Mouse (Mus musculus) forebrain, embryonic 13.5 days (tissue): Measurements from ENCODE around the gene Chp2. TPM values are rescaled to one million over a fixed set of nuclear protein-coding genes. Genes with fewer than 3 reads are reported as not detected.
"Not testable (repeated sequence)": the region's sequence is repeated elsewhere in the genome, so short reads cannot be mapped to it uniquely, and the experiment has no call there.

ENCODE experiments used
- ATAC-seq: fragments of 200-750 bp; cut with Nextera tagmentation; 2 replicates; pipeline ENCODE4 v1.8.0; 2017
- H3K27ac ChIP-seq: fragments of 300-500 bp; sonication (generic); 2 replicates; pipeline ENCODE4 v1.5.1; 2015; ENCODE audit warnings: inconsistent platforms, mild to moderate bottlenecking, moderate library complexity
- H3K27me3 ChIP-seq: fragments of 300-500 bp; sonication (generic); 2 replicates; pipeline ENCODE4 v1.6.1; 2015; ENCODE audit warnings: mild to moderate bottlenecking, inconsistent platforms
- H3K36me3 ChIP-seq: fragments of 300-500 bp; sonication (generic); 2 replicates; pipeline ENCODE4 v1.6.1; 2015; ENCODE audit warnings: mild to moderate bottlenecking, inconsistent platforms; ENCODE audit not compliant: poor library complexity, severe bottlenecking
- H3K4me1 ChIP-seq: fragments of 300-500 bp; sonication (generic); 2 replicates; pipeline ENCODE4 v1.6.1; 2015; ENCODE audit warnings: inconsistent platforms
- H3K4me2 ChIP-seq: fragments of 300-500 bp; sonication (generic); 2 replicates; pipeline ENCODE4 v1.6.1; 2015; ENCODE audit warnings: inconsistent platforms, mild to moderate bottlenecking, moderate library complexity
- H3K4me3 ChIP-seq: fragments of 300-500 bp; sonication (generic); 2 replicates; pipeline ENCODE4 v1.5.1; 2015; ENCODE audit warnings: mild to moderate bottlenecking, inconsistent platforms
- H3K9ac ChIP-seq: fragments of 300-500 bp; sonication (generic); 2 replicates; pipeline ENCODE4 v1.6.1; 2015; ENCODE audit warnings: mild to moderate bottlenecking, inconsistent platforms
- H3K9me3 ChIP-seq: fragments of 300-500 bp; sonication (generic); replicated peaks from 2 replicates; pipeline ENCODE4 v1.6.1; 2016; ENCODE audit warnings: inconsistent platforms
- WGBS: fragments of 180-500 bp; shearing (Covaris S2); methylation state at CpG from one replicate; pipeline ENCODE4 v1.1.7; 2015; 5-methylcytosine and 5-hydroxymethylcytosine counted together
- polyA plus RNA-seq: library from polyadenylated mRNA; unstranded; fragments of >200 nt; fragmentation: Nextera tagmentation; extraction: Ambion mirVana; gene quantifications from 2 replicates; pipeline ENCODE4 v1.2.1, GENCODE M21; 2015

The Chp2 gene
- polyA plus RNA-seq, 1 experiment from 2014 or later, result 0.22 TPM

- ATAC-seq, result no peak
- Histone ChIP-seq H3K4me3 (no peak overlapping the region), H3K9me3 (no peaks in the 10 kb centered on the region), H3K27ac (no peak overlapping the region), H3K27me3 (no peaks in the 10 kb centered on the region), H3K4me1 (no peaks in the 10 kb centered on the region), H3K4me2 (no peak overlapping the region), H3K36me3 (no peaks in the 10 kb centered on the region), H3K9ac (no peak overlapping the region)
- WGBS, result 80% methylated on average over 2 of the region's 2 CpGs
These were observed 13.2 kb upstream of the Chp2 start for GRCm38 (mm10) chr7:122206121-122206520.

DNA sequence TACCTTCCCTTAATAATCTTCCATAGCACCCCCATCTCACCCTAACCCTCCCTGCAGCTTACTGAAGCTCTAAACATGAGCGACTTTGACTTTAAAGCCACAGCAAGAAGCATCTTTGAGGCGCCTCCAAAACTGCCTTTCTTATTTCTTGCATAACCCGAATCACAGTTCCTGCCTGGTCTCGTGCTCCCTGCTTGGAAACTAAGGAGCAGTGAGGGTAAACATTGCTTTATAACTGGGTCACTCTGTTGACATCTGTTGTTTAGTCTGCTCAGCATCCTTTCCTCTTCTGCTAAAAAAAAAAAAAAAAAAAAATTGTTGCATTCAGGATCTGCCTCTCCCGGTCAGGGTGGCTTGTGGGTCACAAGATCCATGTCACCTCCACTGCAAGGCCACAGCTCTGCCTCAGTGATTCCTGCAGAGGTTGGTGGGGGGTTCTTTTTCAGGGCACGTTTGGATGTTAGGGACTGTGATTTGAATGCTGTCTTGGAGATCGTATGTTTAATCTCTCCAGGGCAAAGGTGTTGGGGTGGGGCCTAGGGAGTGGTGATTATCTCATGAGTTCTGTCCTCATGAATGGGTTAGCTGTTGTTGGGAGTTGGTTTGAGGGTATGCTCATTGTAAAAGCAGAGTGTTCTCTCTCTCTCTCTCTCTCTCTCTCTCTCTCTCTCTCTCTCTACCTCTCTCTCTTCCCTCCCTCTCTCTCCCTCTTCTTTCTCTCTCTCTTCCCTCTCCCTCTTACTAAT, 10.8 kb upstream of the Chp2 start:
- no peak for ATAC-seq
- Histone ChIP-seq H3K4me1 (no peaks in the 10 kb centered on the region), H3K27me3 (no peaks in the 10 kb centered on the region), H3K9me3 (no peaks in the 10 kb centered on the region), H3K4me3 (no peak overlapping the region), H3K9ac (no peak overlapping the region), H3K27ac (no peak overlapping the region), H3K4me2 (no peak overlapping the region), H3K36me3 (no peaks in the 10 kb centered on the region)
- 59% methylated on average over 7 of the region's 7 CpGs for WGBS

GRCm38 (mm10) chr7:122226020-122226742, 6.9 kb downstream of the Chp2 start:
- WGBS, result 77% methylated on average over 7 of the region's 7 CpGs
- no peak overlapping the region for H3K4me2 ChIP-seq
- H3K9ac ChIP-seq, result no peak overlapping the region
- no peaks in the 10 kb centered on the region for H3K9me3 ChIP-seq
- no peak overlapping the region for H3K27ac ChIP-seq
- no peaks in the 10 kb centered on the region for H3K36me3 ChIP-seq
- no peak for ATAC-seq
- no peak overlapping the region for H3K4me3 ChIP-seq
- no peaks in the 10 kb centered on the region for H3K27me3 ChIP-seq
- no peaks in the 10 kb centered on the region for H3K4me1 ChIP-seq

- Histone ChIP-seq H3K36me3 (no peaks in the 10 kb centered on the region), H3K27ac (no peak overlapping the region), H3K9me3 (no peaks in the 10 kb centered on the region), H3K4me2 (no peak overlapping the region), H3K27me3 (no peaks in the 10 kb centered on the region), H3K4me3 (no peak overlapping the region), H3K9ac (no peak overlapping the region), H3K4me1 (no peaks in the 10 kb centered on the region)
- no peak for ATAC-seq
- 92% methylated on average over 4 of the region's 4 CpGs for WGBS
These were observed 7.4 kb downstream of the Chp2 start for GRCm38 (mm10) chr7:122226744-122227143.

- Histone ChIP-seq H3K27ac (no peak overlapping the region), H3K4me2 (no peak overlapping the region), H3K27me3 (no peaks in the 10 kb centered on the region), H3K4me1 (no peaks in the 10 kb centered on the region), H3K4me3 (no peak overlapping the region), H3K9me3 (no peaks in the 10 kb centered on the region), H3K36me3 (no peaks in the 10 kb centered on the region), H3K9ac (no peak overlapping the region)
- ATAC-seq, result no peak
- WGBS, result 51% methylated on average over 3 of the region's 3 CpGs
These were observed 10.0 kb downstream of the Chp2 start for GRCm38 (mm10) chr7:122229306-122229705.

GRCm38 (mm10) chr7:122229916-122230315, 10.6 kb downstream of the Chp2 start:
- WGBS, result 69% methylated on average over 4 of the region's 4 CpGs
- ATAC-seq, result no peak
- H3K27me3 ChIP-seq, result no peaks in the 10 kb centered on the region
- H3K9ac ChIP-seq, result no peak overlapping the region
- no peaks in the 10 kb centered on the region for H3K9me3 ChIP-seq
- H3K4me1 ChIP-seq, result no peaks in the 10 kb centered on the region
- no peak overlapping the region for H3K27ac ChIP-seq
- no peaks in the 10 kb centered on the region for H3K36me3 ChIP-seq
- no peak overlapping the region for H3K4me2 ChIP-seq
- no peak overlapping the region for H3K4me3 ChIP-seq

DNA sequence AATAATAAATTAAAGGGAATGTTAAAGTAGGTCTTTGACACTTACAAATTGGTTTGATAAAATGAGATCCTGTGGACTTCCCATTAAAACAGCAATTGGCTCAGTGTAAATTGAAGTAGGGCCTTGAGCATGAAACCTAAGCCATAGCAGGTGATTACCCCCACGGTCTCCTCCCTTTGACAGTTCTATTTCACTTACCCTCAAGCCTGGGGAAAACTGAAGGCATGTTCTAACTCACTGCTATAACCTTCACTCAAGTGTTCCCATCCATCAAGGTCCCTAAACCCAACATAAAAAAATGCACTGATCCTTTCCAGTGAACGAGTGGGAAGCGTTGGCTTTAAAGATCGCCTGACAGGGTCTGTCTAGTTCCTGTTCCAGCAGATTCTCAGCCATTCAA, 11.6 kb downstream of the Chp2 start:
- H3K27me3 ChIP-seq, result no peaks in the 10 kb centered on the region

GRCm38 (mm10) chr7:122238939-122239338, 19.6 kb downstream of the Chp2 start:
- Histone ChIP-seq H3K27ac (no peak overlapping the region), H3K36me3 (no peaks in the 10 kb centered on the region), H3K4me3 (no peak overlapping the region), H3K4me1 (peaks cover 6% of the 10 kb centered on the region), H3K9me3 (no peaks in the 10 kb centered on the region), H3K9ac (no peak overlapping the region), H3K27me3 (no peaks in the 10 kb centered on the region), H3K4me2 (no peak overlapping the region)
- no peak for ATAC-seq
- WGBS, result 95% methylated on average over 2 of the region's 2 CpGs

More for the DNA sequence above, 11.6 kb downstream of the Chp2 start:
- Histone ChIP-seq H3K4me3 (no peak overlapping the region), H3K36me3 (no peaks in the 10 kb centered on the region), H3K4me1 (no peaks in the 10 kb centered on the region), H3K9me3 (no peaks in the 10 kb centered on the region), H3K27ac (no peak overlapping the region), H3K9ac (no peak overlapping the region), H3K4me2 (no peak overlapping the region)
- whole genome bisulfite sequencing, result 86% methylated on average over 4 of the region's 4 CpGs
- ATAC-seq, result no peak

GRCm38 (mm10) chr7:122240413-122241119, 21.3 kb downstream of the Chp2 start:
- WGBS, result 79% methylated on average over 6 of the region's 6 CpGs
- no peak overlapping the region for H3K27ac ChIP-seq
- H3K36me3 ChIP-seq, result no peaks in the 10 kb centered on the region
- no peak for ATAC-seq
- peaks cover 14% of the 10 kb centered on the region for H3K4me1 ChIP-seq
- no peaks in the 10 kb centered on the region for H3K9me3 ChIP-seq
- no peaks in the 10 kb centered on the region for H3K27me3 ChIP-seq
- H3K9ac ChIP-seq, result no peak overlapping the region
- no peak overlapping the region for H3K4me2 ChIP-seq
- no peak overlapping the region for H3K4me3 ChIP-seq

GRCm38 (mm10) chr7:122242260-122242659, 23.0 kb downstream of the Chp2 start:
- Histone ChIP-seq H3K9ac (no peak overlapping the region), H3K4me1 (peaks cover 14% of the 10 kb centered on the region), H3K36me3 (no peaks in the 10 kb centered on the region), H3K4me2 (no peak overlapping the region), H3K4me3 (no peak overlapping the region), H3K9me3 (no peaks in the 10 kb centered on the region), H3K27me3 (no peaks in the 10 kb centered on the region), H3K27ac (no peak overlapping the region)
- WGBS, result 40% methylated on average over 1 of the region's 1 CpGs
- ATAC-seq, result peak; percentile 70

GRCm38 (mm10) chr7:122242744-122243143, 23.4 kb downstream of the Chp2 start:
- H3K9ac ChIP-seq, H3K36me3 ChIP-seq, H3K4me2 ChIP-seq, H3K9me3 ChIP-seq, H3K27ac ChIP-seq, H3K27me3 ChIP-seq, ATAC-seq, H3K4me3 ChIP-seq: not testable (repeated sequence)
- H3K4me1 ChIP-seq, result peaks cover 14% of the 10 kb centered on the region

DNA sequence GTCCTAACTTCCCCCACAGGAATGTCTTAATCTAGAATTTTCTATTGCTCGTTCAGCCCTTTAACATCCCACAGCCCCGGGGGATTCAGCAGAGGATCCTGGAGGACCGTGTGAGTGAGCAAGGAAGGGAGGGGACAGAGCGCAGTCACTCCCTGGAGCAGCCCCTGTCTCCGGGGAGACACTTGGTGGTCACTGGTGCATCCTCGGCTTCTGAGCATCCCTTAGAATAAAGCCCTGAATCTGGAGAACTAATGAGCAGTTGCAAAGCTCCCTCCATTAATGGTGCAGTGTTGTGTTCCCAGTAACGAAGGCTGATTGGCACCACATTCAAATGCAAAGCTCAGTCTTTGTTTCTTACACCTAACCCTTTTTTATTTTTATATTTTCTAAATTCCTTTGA, 24.9 kb downstream of the Chp2 start:
- 0 out of 2 replicates have a peak overlapping the region, but pooled peaks have one; percentile 23 for H3K4me2 ChIP-seq
- WGBS, result 18% methylated on average over 7 of the region's 7 CpGs
- 0 out of 2 replicates have a peak overlapping the region, but pooled peaks have one; percentile 48 for H3K27ac ChIP-seq
- peaks cover 14% of the 10 kb centered on the region for H3K4me1 ChIP-seq
- no peaks in the 10 kb centered on the region for H3K36me3 ChIP-seq
- no peaks in the 10 kb centered on the region for H3K27me3 ChIP-seq
- peak; percentile 66; the same call in 1 of the 2 replicates for ATAC-seq
- no peak overlapping the region for H3K9ac ChIP-seq
- H3K9me3 ChIP-seq, result no peaks in the 10 kb centered on the region
- no peak overlapping the region for H3K4me3 ChIP-seq
